Mouse (Mus musculus) limb, embryonic 15.5 days (tissue): Measurements from ENCODE around the gene Ugt1a6a. TPM values are rescaled to one million over a fixed set of nuclear protein-coding genes. Genes with fewer than 3 reads are reported as not detected.
"Not testable (repeated sequence)": the region's sequence is repeated elsewhere in the genome, so short reads cannot be mapped to it uniquely, and the experiment has no call there.

Source experiments
- ATAC-seq: fragments of 200-750 bp; cut with Nextera tagmentation; 2 replicates; pipeline ENCODE4 v1.8.0; 2017; ENCODE audit warnings: low read depth, moderate TSS enrichment; ENCODE audit not compliant: insufficient number of reproducible peaks, low FRiP score, low TSS enrichment
- H3K27ac ChIP-seq: fragments of 300-500 bp; sonication (generic); 2 replicates; pipeline ENCODE4 v1.5.1; 2015; ENCODE audit warnings: moderate library complexity, mild to moderate bottlenecking, inconsistent platforms
- H3K27me3 ChIP-seq: fragments of 300-500 bp; sonication (generic); 2 replicates; pipeline ENCODE4 v1.6.1; 2015; ENCODE audit warnings: inconsistent platforms
- H3K36me3 ChIP-seq: fragments of 300-500 bp; sonication (generic); 2 replicates; pipeline ENCODE4 v1.6.1; 2015; ENCODE audit warnings: inconsistent platforms
- H3K4me1 ChIP-seq: fragments of 300-500 bp; sonication (generic); 2 replicates; pipeline ENCODE4 v1.6.1; 2015; ENCODE audit warnings: inconsistent platforms
- H3K4me2 ChIP-seq: fragments of 300-500 bp; sonication (generic); 2 replicates; pipeline ENCODE4 v1.6.1; 2015; ENCODE audit warnings: mild to moderate bottlenecking, inconsistent platforms
- H3K4me3 ChIP-seq: fragments of 300-500 bp; sonication (generic); 2 replicates; pipeline ENCODE4 v1.5.1; 2015; ENCODE audit warnings: mild to moderate bottlenecking, inconsistent platforms
- H3K9ac ChIP-seq: fragments of 300-500 bp; sonication (generic); 2 replicates; pipeline ENCODE4 v1.6.1; 2015; ENCODE audit warnings: inconsistent platforms
- H3K9me3 ChIP-seq: fragments of 300-500 bp; sonication (generic); 2 replicates; pipeline ENCODE4 v1.6.1; 2016; ENCODE audit warnings: inconsistent platforms
- WGBS: fragments of 180-500 bp; shearing (Covaris S2); methylation state at CpG from one replicate; pipeline ENCODE4 v1.1.7; 2015; 5-methylcytosine and 5-hydroxymethylcytosine counted together
- polyA plus RNA-seq: library from polyadenylated mRNA; unstranded; fragments of >200 nt; fragmentation: Nextera tagmentation; extraction: Ambion mirVana; gene quantifications from 2 replicates; pipeline ENCODE4 v1.2.1, GENCODE M21; 2015

Gene Ugt1a6a
- polyA plus RNA-seq, 1 experiment from 2014 or later: 7.5 TPM

DNA sequence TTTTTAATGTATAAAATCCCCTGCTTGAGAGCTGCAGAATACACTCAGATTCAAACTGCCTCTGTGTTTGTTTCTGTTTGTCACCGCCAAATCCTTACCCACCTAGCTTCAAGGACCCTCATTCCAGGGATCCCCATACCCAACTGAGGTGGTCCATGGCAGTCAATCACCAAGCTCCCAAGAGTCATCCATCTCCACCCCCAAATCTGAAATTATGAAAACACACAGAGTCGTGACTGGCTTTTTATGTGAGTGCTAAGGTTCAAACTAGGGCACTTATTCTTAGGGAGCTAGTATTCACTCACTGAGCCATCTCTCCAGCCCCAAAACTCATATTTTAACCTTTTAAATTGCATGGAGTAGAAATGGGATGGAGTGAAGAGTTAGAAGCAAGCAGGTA is 90.7 kb downstream of the Ugt1a6a start:
- not testable (repeated sequence) for H3K9ac ChIP-seq, H3K27ac ChIP-seq, H3K4me2 ChIP-seq, H3K4me1 ChIP-seq, ATAC-seq, H3K27me3 ChIP-seq, H3K4me3 ChIP-seq, H3K36me3 ChIP-seq
- H3K9me3 ChIP-seq: peaks cover 46% of the 10 kb centered on the region
- 36% methylated on average over 2 of the region's 2 CpGs for WGBS

- H3K27ac ChIP-seq: no peak overlapping the region
- no peaks in the 10 kb centered on the region for H3K4me1 ChIP-seq
- no peak overlapping the region for H3K4me2 ChIP-seq
- H3K4me3 ChIP-seq: no peak overlapping the region
- H3K27me3 ChIP-seq: no peaks in the 10 kb centered on the region
- no peak overlapping the region for H3K9ac ChIP-seq
- H3K9me3 ChIP-seq: peaks cover 47% of the 10 kb centered on the region
- no peak for ATAC-seq
- H3K36me3 ChIP-seq: no peaks in the 10 kb centered on the region
Measured at GRCm38 (mm10) chr1:88225741-88226140, 91.1 kb downstream of the Ugt1a6a start.

- H3K4me1 ChIP-seq: no peaks in the 10 kb centered on the region
- no peak within 1 kb of the TSS for H3K9ac ChIP-seq
- H3K27ac ChIP-seq: no peak within 1 kb of the TSS
- no peak within 1 kb of the TSS for H3K4me3 ChIP-seq
- H3K36me3 ChIP-seq: no peaks in the 10 kb centered on the region
- ATAC-seq: no peak
- H3K27me3 ChIP-seq: no peaks in the 10 kb centered on the region
- peaks cover 54% of the 10 kb centered on the region for H3K9me3 ChIP-seq
- no peak within 1 kb of the TSS for H3K4me2 ChIP-seq
- WGBS: 52% methylated on average over 5 of the region's 5 CpGs
Measured at GRCm38 (mm10) chr1:88226670-88227379, 92.2 kb downstream of the Ugt1a6a start, which contains the start of gene Mroh2a. TSS of gene Mroh2a (plus strand) at chr1:88226986.

GRCm38 (mm10) chr1:88227482-88227881 is 92.9 kb downstream of the Ugt1a6a start:
- Histone ChIP-seq H3K9ac (no peak overlapping the region), H3K4me2 (no peak overlapping the region), H3K27ac (no peak overlapping the region), H3K27me3 (no peaks in the 10 kb centered on the region), H3K9me3 (peaks cover 59% of the 10 kb centered on the region), H3K36me3 (no peaks in the 10 kb centered on the region), H3K4me1 (no peaks in the 10 kb centered on the region), H3K4me3 (no peak overlapping the region)
- ATAC-seq: no peak
- WGBS: 58% methylated on average over 2 of the region's 2 CpGs

GRCm38 (mm10) chr1:88228121-88228520 is 93.5 kb downstream of the Ugt1a6a start:
- no peak overlapping the region for H3K4me3 ChIP-seq
- no peak overlapping the region for H3K9ac ChIP-seq
- 72% methylated on average over 7 of the region's 7 CpGs for WGBS
- H3K27me3 ChIP-seq: no peaks in the 10 kb centered on the region
- peaks cover 63% of the 10 kb centered on the region for H3K9me3 ChIP-seq
- no peak overlapping the region for H3K27ac ChIP-seq
- H3K4me2 ChIP-seq: no peak overlapping the region
- no peaks in the 10 kb centered on the region for H3K4me1 ChIP-seq
- no peaks in the 10 kb centered on the region for H3K36me3 ChIP-seq
- no peak for ATAC-seq

- Histone ChIP-seq H3K27ac (no peak overlapping the region), H3K4me2 (no peak overlapping the region)
- 75% methylated on average over 3 of the region's 3 CpGs for WGBS
Measured at GRCm38 (mm10) chr1:88229566-88229965, 95.0 kb downstream of the Ugt1a6a start.

DNA sequence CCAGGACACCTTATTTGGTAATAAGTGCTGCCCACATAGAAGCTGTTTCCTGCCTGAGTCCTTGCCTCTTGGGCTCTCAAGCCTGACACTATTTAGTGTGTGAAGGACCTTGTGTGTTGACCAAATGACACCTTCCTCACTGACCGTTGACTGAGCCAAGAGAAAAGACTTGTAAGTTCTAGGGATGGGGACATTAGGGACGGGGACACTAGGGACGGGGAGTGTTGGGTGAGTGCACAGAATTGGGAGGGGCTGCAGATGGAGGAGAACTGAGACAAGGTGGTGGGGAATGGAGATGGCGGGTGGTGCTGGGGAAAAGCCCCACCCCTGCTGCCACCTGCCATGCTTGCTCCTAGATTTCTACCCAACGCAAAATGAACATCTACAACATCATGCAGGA is 95.4 kb downstream of the Ugt1a6a start:
- WGBS: 86% methylated on average over 5 of the region's 5 CpGs
- Histone ChIP-seq H3K9me3 (peaks cover 76% of the 10 kb centered on the region), H3K9ac (no peak overlapping the region)

More at GRCm38 (mm10) chr1:88229566-88229965, 95.0 kb downstream of the Ugt1a6a start:
- no peak overlapping the region for H3K9ac ChIP-seq
- no peaks in the 10 kb centered on the region for H3K36me3 ChIP-seq
- H3K9me3 ChIP-seq: peaks cover 72% of the 10 kb centered on the region
- no peaks in the 10 kb centered on the region for H3K27me3 ChIP-seq
- H3K4me3 ChIP-seq: no peak overlapping the region
- no peaks in the 10 kb centered on the region for H3K4me1 ChIP-seq
- ATAC-seq: no peak

GRCm38 (mm10) chr1:88230421-88230820 is 95.8 kb downstream of the Ugt1a6a start:
- peaks cover 79% of the 10 kb centered on the region for H3K9me3 ChIP-seq
- no peak overlapping the region for H3K27ac ChIP-seq
- H3K4me1 ChIP-seq: no peaks in the 10 kb centered on the region
- no peak overlapping the region for H3K4me2 ChIP-seq
- no peak for ATAC-seq
- H3K36me3 ChIP-seq: no peaks in the 10 kb centered on the region
- no peaks in the 10 kb centered on the region for H3K27me3 ChIP-seq
- 69% methylated on average over 7 of the region's 7 CpGs for WGBS
- H3K9ac ChIP-seq: no peak overlapping the region
- H3K4me3 ChIP-seq: no peak overlapping the region

More for the DNA sequence above, 95.4 kb downstream of the Ugt1a6a start:
- ATAC-seq: no peak
- Histone ChIP-seq H3K4me2 (no peak overlapping the region), H3K36me3 (no peaks in the 10 kb centered on the region), H3K4me1 (no peaks in the 10 kb centered on the region), H3K27me3 (no peaks in the 10 kb centered on the region), H3K4me3 (no peak overlapping the region), H3K27ac (no peak overlapping the region)

- Histone ChIP-seq H3K4me1 (no peaks in the 10 kb centered on the region), H3K4me3 (no peak overlapping the region), H3K27ac (no peak overlapping the region), H3K9ac (no peak overlapping the region), H3K4me2 (no peak overlapping the region), H3K36me3 (no peaks in the 10 kb centered on the region), H3K27me3 (no peaks in the 10 kb centered on the region), H3K9me3 (peaks cover 79% of the 10 kb centered on the region)
- ATAC-seq: no peak
- WGBS: 74% methylated on average over 6 of the region's 6 CpGs
Measured at GRCm38 (mm10) chr1:88230981-88231802, 96.6 kb downstream of the Ugt1a6a start.

- no peak overlapping the region for H3K27ac ChIP-seq
- peaks cover 72% of the 10 kb centered on the region for H3K9me3 ChIP-seq
- no peak for ATAC-seq
- no peak overlapping the region for H3K4me3 ChIP-seq
- no peaks in the 10 kb centered on the region for H3K4me1 ChIP-seq
- no peak overlapping the region for H3K9ac ChIP-seq
- H3K36me3 ChIP-seq: no peaks in the 10 kb centered on the region
- WGBS: 68% methylated on average over 7 of the region's 7 CpGs
- no peak overlapping the region for H3K4me2 ChIP-seq
- no peaks in the 10 kb centered on the region for H3K27me3 ChIP-seq
Measured at GRCm38 (mm10) chr1:88231803-88232499, 97.3 kb downstream of the Ugt1a6a start.

DNA sequence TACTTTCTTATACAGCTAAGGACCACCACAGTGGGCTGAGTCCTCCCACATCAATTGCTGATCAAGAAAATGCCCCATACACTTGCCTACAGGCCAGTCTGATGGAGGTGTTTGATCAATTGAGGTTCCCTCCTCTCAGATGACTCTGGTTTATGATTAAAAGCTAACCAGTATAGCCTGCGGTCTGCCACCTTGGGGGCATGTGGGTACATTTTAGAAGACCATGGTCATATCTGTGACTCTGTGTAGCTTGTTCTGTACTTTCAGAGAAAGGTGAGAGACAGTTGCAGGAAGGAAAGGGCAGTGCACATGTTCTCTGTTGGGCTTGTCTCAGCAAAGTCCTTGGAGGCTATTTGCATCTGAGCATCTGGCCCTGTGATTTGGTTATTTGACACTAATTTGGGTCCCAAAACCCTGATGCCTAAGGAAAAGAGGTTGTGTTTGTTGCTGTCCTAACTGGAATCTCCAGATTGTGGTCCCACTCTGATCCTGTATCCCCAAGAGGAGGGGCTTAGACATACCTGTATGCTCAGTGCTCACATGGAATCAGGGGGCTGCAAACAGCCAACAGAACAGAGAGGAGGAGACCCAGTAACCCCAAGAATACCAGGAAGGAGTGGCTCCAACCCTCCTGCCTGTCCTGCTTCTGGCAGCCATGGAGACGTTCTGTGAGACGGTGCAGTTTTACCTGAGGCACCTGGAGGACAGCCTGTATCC is 98.2 kb downstream of the Ugt1a6a start:
- Histone ChIP-seq H3K27ac (no peak overlapping the region), H3K36me3 (no peaks in the 10 kb centered on the region), H3K4me1 (no peaks in the 10 kb centered on the region), H3K9me3 (peaks cover 64% of the 10 kb centered on the region), H3K9ac (no peak overlapping the region), H3K4me3 (no peak overlapping the region), H3K27me3 (no peaks in the 10 kb centered on the region), H3K4me2 (no peak overlapping the region)
- 53% methylated on average over 3 of the region's 3 CpGs for WGBS
- ATAC-seq: no peak
